Mouse (Mus musculus) stomach, embryonic 15.5 days (tissue): ENCODE measurements around the gene Cdk5rap1. TPM values are rescaled to one million over a fixed set of nuclear protein-coding genes. Genes with fewer than 3 reads are reported as not detected.
A peak's percentile ranks its signal among the peaks of the same experiment; 100 is the strongest.
"Not testable (repeated sequence)": the region's sequence is repeated elsewhere in the genome, so short reads cannot be mapped to it uniquely, and the experiment has no call there.

Experiments
- ATAC-seq: fragments of 200-750 bp; cut with Nextera tagmentation; 2 replicates; pipeline ENCODE4 v1.8.0; 2017; ENCODE audit warnings: low read depth, moderate number of reproducible peaks, moderate TSS enrichment; ENCODE audit not compliant: insufficient read depth, low FRiP score
- H3K27ac ChIP-seq: fragments of 300-500 bp; sonication (generic); 2 replicates; pipeline ENCODE4 v1.5.1; 2015; ENCODE audit warnings: mild to moderate bottlenecking, inconsistent platforms
- H3K27me3 ChIP-seq: fragments of 300-500 bp; sonication (generic); replicated peaks from 2 replicates; pipeline ENCODE4 v1.6.1; 2015; ENCODE audit warnings: inconsistent platforms
- H3K36me3 ChIP-seq: fragments of 300-500 bp; sonication (generic); 2 replicates; pipeline ENCODE4 v1.6.1; 2015; ENCODE audit warnings: inconsistent platforms
- H3K4me1 ChIP-seq: fragments of 300-500 bp; sonication (generic); 2 replicates; pipeline ENCODE4 v1.6.1; 2015; ENCODE audit warnings: inconsistent platforms
- H3K4me2 ChIP-seq: fragments of 300-500 bp; sonication (generic); 2 replicates; pipeline ENCODE4 v1.6.1; 2015; ENCODE audit warnings: mild to moderate bottlenecking, inconsistent platforms
- H3K4me3 ChIP-seq: fragments of 300-500 bp; sonication (generic); replicated peaks from 2 replicates; pipeline ENCODE4 v1.5.1; 2015; ENCODE audit warnings: inconsistent platforms
- H3K9ac ChIP-seq: fragments of 300-500 bp; sonication (generic); 2 replicates; pipeline ENCODE4 v1.6.1; 2015; ENCODE audit warnings: inconsistent platforms
- H3K9me3 ChIP-seq: fragments of 300-500 bp; sonication (generic); 2 replicates; pipeline ENCODE4 v1.6.1; 2016; ENCODE audit warnings: inconsistent platforms
- WGBS: fragments of 180-500 bp; shearing (Covaris S2); methylation state at CpG from one replicate; pipeline ENCODE4 v1.1.7; 2015; 5-methylcytosine and 5-hydroxymethylcytosine counted together
- polyA plus RNA-seq: library from polyadenylated mRNA; unstranded; fragments of >200 nt; fragmentation: Nextera tagmentation; extraction: Ambion mirVana; gene quantifications from 2 replicates; pipeline ENCODE4 v1.2.1, GENCODE M21; 2015

Gene Cdk5rap1
- polyA plus RNA-seq, 1 experiment from 2014 or later: 15.6 TPM

DNA sequence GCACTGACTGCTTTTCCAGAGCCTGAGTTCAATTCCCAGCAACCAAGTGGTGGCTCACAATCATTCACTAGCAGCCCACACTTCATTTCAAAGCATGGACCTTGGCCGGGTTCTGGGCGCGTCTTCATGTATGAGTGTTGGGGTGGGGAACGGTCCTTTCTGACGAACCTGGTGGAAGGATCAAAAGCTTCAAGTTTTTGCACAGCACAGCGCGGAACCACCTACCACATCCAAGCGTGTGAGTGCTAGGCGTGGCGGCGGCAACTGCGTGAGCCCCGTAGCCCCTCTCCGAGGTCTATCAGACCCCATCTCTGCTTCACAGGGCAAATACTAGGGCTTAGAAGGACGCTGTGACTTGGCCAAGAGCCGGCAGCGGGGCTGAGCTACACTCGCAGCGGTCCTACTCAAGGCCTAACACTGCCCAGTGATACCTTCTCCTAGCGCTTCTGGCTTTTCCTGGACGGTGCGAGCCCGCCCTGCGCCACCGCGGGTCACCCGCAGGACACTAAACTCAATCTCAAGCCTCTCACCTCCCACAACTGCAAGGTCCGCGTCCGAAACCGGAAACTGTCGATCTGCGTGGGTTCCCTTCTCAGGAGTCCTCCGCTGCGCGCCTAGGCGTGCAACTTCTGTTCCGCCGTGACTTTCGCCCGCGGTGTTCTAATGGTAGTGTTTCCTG, 520 bp downstream of the Cdk5rap1 start:
- under 1% methylated on average over 42 of the region's 42 CpGs for WGBS
- peak overlapping the region; percentile 94 for H3K27ac ChIP-seq
- peak overlapping the region; percentile 78 for H3K4me3 ChIP-seq
- ATAC-seq: peak; percentile 87
- no peaks in the 10 kb centered on the region for H3K27me3 ChIP-seq
- 0 out of 2 replicates have a peak, but pooled peaks cover 2% of the 10 kb centered on the region for H3K4me1 ChIP-seq
- H3K36me3 ChIP-seq: 0 out of 2 replicates have a peak, but pooled peaks cover 5% of the 10 kb centered on the region
- peak overlapping the region; percentile 90 for H3K9ac ChIP-seq
- H3K9me3 ChIP-seq: no peaks in the 10 kb centered on the region
- peak overlapping the region; percentile 65 for H3K4me2 ChIP-seq

DNA sequence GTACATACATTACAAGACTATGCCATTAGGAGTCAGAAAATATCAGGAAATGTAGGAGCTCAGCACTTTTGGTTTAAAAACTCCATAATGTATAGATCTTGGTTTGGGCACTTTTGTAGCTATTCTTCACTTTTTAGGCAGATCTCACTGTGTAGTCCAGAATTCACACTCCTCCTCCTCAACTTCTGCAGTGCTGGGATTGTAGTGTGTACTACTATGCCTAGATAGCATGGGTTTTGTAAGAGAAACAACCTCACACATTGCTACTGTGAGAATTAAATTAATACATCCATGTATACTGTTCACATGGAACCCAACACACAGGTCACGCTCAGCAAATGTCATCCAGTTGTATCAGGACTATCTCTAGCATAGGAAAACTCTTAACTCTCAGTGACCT, 5.3 kb downstream of the Cdk5rap1 start:
- 88% methylated on average over 1 of the region's 1 CpGs for WGBS

DNA sequence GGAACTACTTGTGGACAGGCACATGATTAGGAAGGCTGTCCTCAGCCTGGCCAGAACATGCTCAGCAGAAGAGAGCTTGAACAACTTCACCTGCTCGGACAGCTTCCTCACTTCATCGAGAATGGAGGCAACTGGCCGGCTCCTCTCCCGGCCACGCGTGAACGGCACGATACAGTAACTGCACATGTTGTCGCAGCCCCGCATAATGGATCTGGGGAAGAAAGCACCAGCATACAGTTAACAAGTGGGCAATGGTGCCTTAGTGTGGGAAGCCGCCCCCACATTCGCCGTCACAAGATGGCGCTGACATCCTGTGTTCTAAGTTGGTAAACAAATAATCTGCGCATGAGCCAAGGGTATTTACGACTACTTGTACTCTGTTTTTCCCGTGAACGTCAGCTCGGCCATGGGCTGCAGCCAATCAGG, 18.8 kb downstream of the Cdk5rap1 start:
- not testable (repeated sequence) for H3K36me3 ChIP-seq, H3K9me3 ChIP-seq, H3K27me3 ChIP-seq, H3K4me1 ChIP-seq, ATAC-seq, H3K9ac ChIP-seq, H3K27ac ChIP-seq
- Histone ChIP-seq H3K4me2 (peak overlapping the region; percentile 22; the same call in 1 of the 2 replicates), H3K4me3 (peak overlapping the region; percentile 25)
- WGBS: 81% methylated on average over 16 of the region's 19 CpGs

More for the DNA sequence above, 5.3 kb downstream of the Cdk5rap1 start:
- Histone ChIP-seq H3K4me2 (no peak overlapping the region), H3K36me3 (peaks cover 18% of the 10 kb centered on the region), H3K9ac (no peak overlapping the region), H3K9me3 (no peaks in the 10 kb centered on the region), H3K27ac (no peak overlapping the region), H3K4me3 (no peak overlapping the region), H3K27me3 (no peaks in the 10 kb centered on the region), H3K4me1 (0 out of 2 replicates have a peak, but pooled peaks cover 2% of the 10 kb centered on the region)
- no peak for ATAC-seq

DNA sequence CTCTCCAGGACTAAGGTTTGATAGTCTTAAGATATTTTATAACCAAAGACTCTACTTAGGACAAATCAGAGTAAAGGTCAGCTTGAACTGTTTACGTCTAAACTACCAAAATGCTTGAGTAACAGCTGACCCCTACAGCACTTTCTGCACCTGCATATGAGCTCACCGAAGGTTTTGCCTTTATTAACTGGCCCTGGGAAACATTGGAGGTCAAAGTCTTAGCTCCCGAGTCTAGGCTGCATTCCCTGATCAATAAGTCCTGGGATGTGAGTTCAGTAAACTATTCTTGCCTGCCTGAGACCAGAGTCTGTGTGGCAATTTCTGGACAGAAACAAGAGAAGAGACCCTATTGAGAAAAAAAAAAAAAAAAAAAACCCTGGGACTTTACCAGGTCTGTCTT, 24.7 kb downstream of the Cdk5rap1 start:
- peaks cover 5% of the 10 kb centered on the region; the same call in 1 of the 2 replicates for H3K36me3 ChIP-seq
- H3K9ac ChIP-seq: no peak overlapping the region
- no peak overlapping the region for H3K4me2 ChIP-seq
- no peaks in the 10 kb centered on the region for H3K9me3 ChIP-seq
- no peaks in the 10 kb centered on the region for H3K4me1 ChIP-seq
- H3K27me3 ChIP-seq: no peaks in the 10 kb centered on the region
- H3K27ac ChIP-seq: no peak overlapping the region
- no peak overlapping the region for H3K4me3 ChIP-seq
- no peak for ATAC-seq
- WGBS: 68% methylated on average over 3 of the region's 3 CpGs

DNA sequence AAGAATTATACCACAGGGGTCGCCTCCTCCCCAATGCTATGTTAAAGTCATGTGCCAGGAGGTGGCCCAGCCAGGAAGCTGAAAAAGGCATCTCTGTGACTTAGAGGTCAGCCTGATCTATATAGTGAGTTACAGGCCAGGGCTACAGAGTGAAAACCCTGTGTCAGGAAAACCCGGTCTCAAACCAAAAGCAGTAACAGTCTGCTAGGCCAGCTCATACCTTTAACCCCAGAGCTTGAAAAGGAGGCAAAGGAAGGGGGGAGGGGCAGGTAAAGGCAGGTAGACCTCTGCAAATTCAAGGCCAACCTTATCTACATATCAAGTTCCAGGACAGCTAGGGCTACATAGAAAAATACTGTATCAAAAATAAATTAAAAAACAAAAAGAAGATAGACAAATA, 33.5 kb downstream of the Cdk5rap1 start:
- no peaks in the 10 kb centered on the region for H3K9me3 ChIP-seq
- H3K27me3 ChIP-seq: no peaks in the 10 kb centered on the region
- H3K4me1 ChIP-seq: no peaks in the 10 kb centered on the region
- no peak for ATAC-seq
- no peak overlapping the region for H3K9ac ChIP-seq
- 68% methylated on average over 2 of the region's 2 CpGs for WGBS
- no peak overlapping the region for H3K4me3 ChIP-seq
- H3K27ac ChIP-seq: no peak overlapping the region
- H3K36me3 ChIP-seq: no peaks in the 10 kb centered on the region; the same call in 1 of the 2 replicates
- no peak overlapping the region for H3K4me2 ChIP-seq

DNA sequence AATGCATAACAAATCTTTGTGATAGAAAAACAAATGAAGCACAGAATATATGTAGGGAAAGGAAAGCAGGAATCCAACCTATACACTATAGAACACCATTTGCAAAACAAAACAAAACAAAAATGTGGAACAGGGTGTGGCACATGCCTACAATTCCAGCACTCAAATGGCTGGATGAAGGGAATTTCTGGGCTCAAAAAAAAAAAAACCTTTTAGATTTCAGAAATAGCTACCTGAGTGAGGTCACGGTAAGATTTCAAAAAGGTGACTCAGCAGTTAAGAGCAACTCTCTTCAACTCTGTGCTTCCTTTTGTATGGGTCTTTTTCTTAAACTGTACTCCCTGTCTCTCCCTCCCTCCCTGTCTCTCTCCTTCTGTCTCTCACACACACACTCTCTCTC, 34.6 kb downstream of the Cdk5rap1 start:
- Histone ChIP-seq H3K9me3 (no peaks in the 10 kb centered on the region), H3K4me1 (no peaks in the 10 kb centered on the region), H3K4me2 (no peak overlapping the region), H3K27ac (no peak overlapping the region), H3K27me3 (no peaks in the 10 kb centered on the region), H3K9ac (no peak overlapping the region), H3K4me3 (no peak overlapping the region), H3K36me3 (no peaks in the 10 kb centered on the region; the same call in 1 of the 2 replicates)
- ATAC-seq: no peak
- WGBS: 80% methylated on average over 1 of the region's 1 CpGs

DNA sequence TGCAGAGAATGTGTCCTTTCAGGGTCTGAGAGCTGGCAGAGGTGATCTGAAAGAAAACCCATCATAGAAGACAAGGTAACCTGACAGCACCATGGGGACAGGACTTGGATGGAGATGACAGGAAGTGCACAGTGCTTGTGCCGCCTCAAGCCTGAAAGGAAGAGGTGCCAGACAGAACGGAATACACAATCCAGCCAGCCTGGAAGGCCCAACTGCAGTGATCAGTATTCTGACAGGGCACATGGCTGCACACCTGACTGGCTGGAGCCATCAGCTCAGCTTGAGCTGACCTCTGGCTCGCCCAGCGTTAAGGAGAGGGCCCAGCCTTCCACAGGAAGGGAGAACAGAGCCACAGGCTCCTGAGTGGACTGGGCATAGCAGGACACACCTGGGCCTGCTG, 37.2 kb downstream of the Cdk5rap1 start:
- Histone ChIP-seq H3K27me3 (no peaks in the 10 kb centered on the region), H3K36me3 (no peaks in the 10 kb centered on the region), H3K9me3 (no peaks in the 10 kb centered on the region), H3K4me1 (no peaks in the 10 kb centered on the region), H3K4me2 (no peak overlapping the region), H3K27ac (no peak overlapping the region), H3K4me3 (no peak overlapping the region), H3K9ac (no peak overlapping the region)
- WGBS: 75% methylated on average over 4 of the region's 4 CpGs
- ATAC-seq: no peak

DNA sequence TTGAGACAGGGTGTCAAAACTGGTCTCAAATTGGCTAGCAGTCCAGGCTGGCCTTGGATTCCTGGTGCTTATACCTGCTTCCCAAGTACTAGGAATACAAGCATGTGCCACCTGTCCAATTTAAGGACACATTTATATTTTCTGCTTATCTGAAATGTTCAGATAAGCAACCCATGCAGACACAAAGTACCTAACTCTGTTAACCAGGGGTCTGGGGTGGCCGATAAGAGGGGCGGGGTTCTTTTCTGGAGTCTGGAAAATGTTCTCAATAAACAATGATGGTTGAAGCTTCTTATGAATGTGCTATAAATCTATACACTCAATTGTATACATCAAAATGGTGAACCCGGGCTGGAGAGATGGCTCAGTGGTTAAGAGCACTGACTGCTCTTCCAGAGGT, 46.0 kb downstream of the Cdk5rap1 start:
- no peak overlapping the region for H3K9ac ChIP-seq
- H3K4me1 ChIP-seq: no peaks in the 10 kb centered on the region
- no peaks in the 10 kb centered on the region for H3K9me3 ChIP-seq
- H3K4me3 ChIP-seq: no peak overlapping the region
- no peak overlapping the region for H3K27ac ChIP-seq
- 68% methylated on average over 3 of the region's 3 CpGs for WGBS
- no peaks in the 10 kb centered on the region for H3K36me3 ChIP-seq
- H3K27me3 ChIP-seq: no peaks in the 10 kb centered on the region
- no peak overlapping the region for H3K4me2 ChIP-seq
- ATAC-seq: no peak

DNA sequence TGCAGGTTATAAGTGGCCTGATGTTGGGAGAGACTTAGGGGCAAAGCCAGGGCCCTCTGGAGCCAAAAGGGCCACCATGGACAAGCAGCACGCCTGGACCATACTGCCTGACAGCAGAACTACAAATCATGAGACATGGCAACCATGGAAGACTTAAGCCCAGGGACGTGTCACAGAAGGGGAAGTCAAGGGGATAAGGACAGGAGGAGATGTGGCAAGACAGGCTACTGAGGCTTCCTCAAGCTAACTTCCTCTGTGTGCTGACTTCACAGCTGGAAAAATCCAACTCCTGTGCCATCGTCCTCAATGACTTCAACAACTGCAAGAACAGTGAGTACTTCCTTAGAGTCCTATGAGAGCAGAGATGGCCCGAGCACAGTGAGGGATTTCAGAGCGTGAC, 59.0 kb downstream of the Cdk5rap1 start:
- H3K4me3 ChIP-seq, H3K4me1 ChIP-seq, H3K27ac ChIP-seq, H3K36me3 ChIP-seq, H3K27me3 ChIP-seq, H3K9me3 ChIP-seq, ATAC-seq, H3K9ac ChIP-seq, H3K4me2 ChIP-seq: not testable (repeated sequence)
- WGBS: 83% methylated on average over 5 of the region's 5 CpGs

DNA sequence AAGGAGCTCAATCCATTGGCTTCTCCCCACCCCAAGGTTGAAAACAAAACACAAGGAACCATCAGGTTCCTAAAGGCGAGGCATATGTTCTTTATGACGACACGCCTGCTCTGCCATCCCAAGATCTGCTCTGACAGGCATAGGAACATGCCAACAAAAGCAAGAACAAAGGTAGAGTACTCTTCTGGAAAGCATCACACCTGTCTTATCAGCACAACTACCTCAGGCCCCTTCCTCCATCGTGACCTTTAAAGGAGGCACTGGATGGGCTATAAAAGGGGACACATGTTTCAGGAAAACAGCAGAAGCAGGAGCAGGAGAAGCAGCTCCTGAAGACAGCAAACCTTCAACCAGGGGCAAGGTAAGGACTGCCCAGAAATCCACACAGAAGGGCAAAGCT, 65.9 kb downstream of the Cdk5rap1 start, which contains the start of gene Bpifb9b:
Bpifb9b (plus strand) TSS at position 301 of the 400 bp plus-strand sequence.
- H3K27ac ChIP-seq, H3K4me1 ChIP-seq, ATAC-seq, H3K36me3 ChIP-seq, H3K4me2 ChIP-seq, H3K27me3 ChIP-seq, H3K4me3 ChIP-seq, H3K9ac ChIP-seq, H3K9me3 ChIP-seq: not testable (repeated sequence)
- WGBS: 79% methylated on average over 4 of the region's 4 CpGs

DNA sequence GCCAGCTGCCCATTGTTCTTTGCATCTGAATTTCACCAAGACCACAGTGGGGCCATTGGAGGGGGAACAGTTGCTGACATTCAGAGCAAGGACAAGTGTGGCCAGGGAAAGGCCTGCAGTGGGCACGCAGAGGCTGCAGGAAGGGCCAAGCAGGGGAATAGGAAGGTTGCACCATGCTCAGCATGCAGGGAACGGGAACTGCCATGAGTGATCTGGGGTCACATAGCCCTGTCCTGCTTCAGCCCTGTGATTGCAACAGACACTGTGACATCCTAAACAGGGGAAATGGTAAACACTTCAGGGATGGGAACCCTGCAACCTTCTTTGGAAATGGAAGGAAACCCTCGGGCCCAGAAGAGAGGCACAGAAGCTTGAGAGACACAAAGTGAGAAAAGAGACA, 68.2 kb downstream of the Cdk5rap1 start:
- H3K36me3 ChIP-seq, H3K27me3 ChIP-seq, H3K9ac ChIP-seq, H3K9me3 ChIP-seq, H3K4me3 ChIP-seq, H3K4me1 ChIP-seq, ATAC-seq, H3K4me2 ChIP-seq, H3K27ac ChIP-seq: not testable (repeated sequence)
- WGBS: 80% methylated on average over 1 of the region's 3 CpGs

DNA sequence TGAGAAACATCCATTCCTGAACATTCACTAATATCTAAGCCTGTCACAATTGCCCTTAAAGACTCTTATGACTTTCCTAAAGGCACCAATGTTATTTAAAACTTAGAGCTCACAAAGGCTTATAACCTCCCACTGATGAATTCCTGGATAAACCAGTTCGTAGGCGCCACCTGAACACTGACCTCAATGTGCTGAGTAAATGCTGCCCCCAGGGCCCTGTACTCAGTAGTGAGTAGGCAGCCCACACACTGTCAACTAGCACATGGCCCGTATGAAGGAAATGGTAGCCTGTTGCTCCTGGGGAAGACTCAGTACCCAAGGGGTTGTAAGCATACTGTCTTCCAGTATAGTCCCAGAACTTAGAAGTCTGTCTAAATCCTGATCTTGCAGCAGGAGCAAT, 71.0 kb downstream of the Cdk5rap1 start:
- Histone ChIP-seq H3K27me3 (no peaks in the 10 kb centered on the region), H3K4me3 (no peak overlapping the region), H3K4me1 (no peaks in the 10 kb centered on the region), H3K27ac (no peak overlapping the region), H3K9me3 (no peaks in the 10 kb centered on the region), H3K4me2 (no peak overlapping the region), H3K36me3 (no peaks in the 10 kb centered on the region), H3K9ac (no peak overlapping the region)
- WGBS: 84% methylated on average over 3 of the region's 3 CpGs
- ATAC-seq: no peak
